Mouse (Mus musculus) hindbrain, postnatal 0 days (tissue): ENCODE results near the gene Snx33. TPM values are rescaled to one million over a fixed set of nuclear protein-coding genes. Genes with fewer than 3 reads are reported as not detected.

Experiments used
- ATAC-seq: fragments of 200-750 bp; cut with Nextera tagmentation; 2 replicates; pipeline ENCODE4 v1.8.0; 2017; ENCODE audit warnings: mild to moderate bottlenecking, moderate TSS enrichment, moderate library complexity
- DNase-seq: peaks from one replicate; pipeline ENCODE4 v3.0.0-alpha.2; 2015; ENCODE audit warnings: low spot score
- H3K27ac ChIP-seq: fragments of 300-500 bp; sonication (generic); 2 replicates; pipeline ENCODE4 v1.5.1; 2014; ENCODE audit warnings: mild to moderate bottlenecking
- H3K27me3 ChIP-seq: fragments of 300-500 bp; sonication (generic); 2 replicates; pipeline ENCODE4 v1.6.1; 2014; ENCODE audit warnings: low read length, mixed read lengths; ENCODE audit not compliant: insufficient read depth
- H3K36me3 ChIP-seq: fragments of 300-500 bp; sonication (generic); 2 replicates; pipeline ENCODE4 v1.6.1; 2014; ENCODE audit warnings: low read length, mixed read lengths; ENCODE audit not compliant: insufficient read depth
- H3K4me1 ChIP-seq: fragments of 300-500 bp; sonication (generic); 2 replicates; pipeline ENCODE4 v1.6.1; 2014; ENCODE audit warnings: antibody characterized with exemption, low read length, mixed read lengths; ENCODE audit not compliant: insufficient read depth
- H3K4me2 ChIP-seq: fragments of 300-500 bp; sonication (generic); 2 replicates; pipeline ENCODE4 v1.6.1; 2014; ENCODE audit warnings: low read depth, mild to moderate bottlenecking, low read length, moderate library complexity, mixed read lengths
- H3K4me3 ChIP-seq: fragments of 300-500 bp; sonication (generic); 2 replicates; pipeline ENCODE4 v1.5.1; 2014; ENCODE audit warnings: low read length
- H3K9ac ChIP-seq: fragments of 300-500 bp; sonication (generic); replicated peaks from 2 replicates; pipeline ENCODE4 v1.6.1; 2014; ENCODE audit warnings: mild to moderate bottlenecking, low read length, moderate library complexity, mixed read lengths
- H3K9me3 ChIP-seq: fragments of 300-500 bp; sonication (generic); 2 replicates; pipeline ENCODE4 v1.6.1; 2016; ENCODE audit warnings: low read length, mixed read lengths
- CTCF ChIP-seq: IDR thresholded peaks from 2 replicates; pipeline ENCODE4 v1.5.1; 2016; ENCODE audit warnings: antibody characterized with exemption, control low read depth, low read depth
- WGBS: fragments of 180-500 bp; shearing (Covaris S2); extraction: QIAGEN DNeasy Blood & Tissue Kit; methylation state at CpG from one replicate; pipeline ENCODE4 v1.1.7; 2014; 5-methylcytosine and 5-hydroxymethylcytosine counted together
- polyA plus RNA-seq: library from polyadenylated mRNA; unstranded; fragments of >200 nt; fragmentation: Nextera tagmentation; extraction: Ambion mirVana; gene quantifications from 2 replicates; pipeline ENCODE4 v1.2.1, GENCODE M21; 2015
- total RNA-seq: library from RNA; depleted of rRNA; stranded (reverse); fragments of >200 nt; gene quantifications from 2 replicates; pipeline ENCODE4 v1.2.3, GENCODE M21; 2014

The Snx33 gene
- total and polyA plus RNA-seq, 2 experiments from 2014 or later: 2.4 to 6.7 TPM

- H3K9ac ChIP-seq: peak overlapping the region; percentile 61; the same call in 1 of the 2 replicates
- H3K9me3 ChIP-seq: no peaks in the 10 kb centered on the region
These were observed 10.2 kb upstream of the Snx33 start for GRCm38 (mm10) chr9:56938374-56938773.

DNA sequence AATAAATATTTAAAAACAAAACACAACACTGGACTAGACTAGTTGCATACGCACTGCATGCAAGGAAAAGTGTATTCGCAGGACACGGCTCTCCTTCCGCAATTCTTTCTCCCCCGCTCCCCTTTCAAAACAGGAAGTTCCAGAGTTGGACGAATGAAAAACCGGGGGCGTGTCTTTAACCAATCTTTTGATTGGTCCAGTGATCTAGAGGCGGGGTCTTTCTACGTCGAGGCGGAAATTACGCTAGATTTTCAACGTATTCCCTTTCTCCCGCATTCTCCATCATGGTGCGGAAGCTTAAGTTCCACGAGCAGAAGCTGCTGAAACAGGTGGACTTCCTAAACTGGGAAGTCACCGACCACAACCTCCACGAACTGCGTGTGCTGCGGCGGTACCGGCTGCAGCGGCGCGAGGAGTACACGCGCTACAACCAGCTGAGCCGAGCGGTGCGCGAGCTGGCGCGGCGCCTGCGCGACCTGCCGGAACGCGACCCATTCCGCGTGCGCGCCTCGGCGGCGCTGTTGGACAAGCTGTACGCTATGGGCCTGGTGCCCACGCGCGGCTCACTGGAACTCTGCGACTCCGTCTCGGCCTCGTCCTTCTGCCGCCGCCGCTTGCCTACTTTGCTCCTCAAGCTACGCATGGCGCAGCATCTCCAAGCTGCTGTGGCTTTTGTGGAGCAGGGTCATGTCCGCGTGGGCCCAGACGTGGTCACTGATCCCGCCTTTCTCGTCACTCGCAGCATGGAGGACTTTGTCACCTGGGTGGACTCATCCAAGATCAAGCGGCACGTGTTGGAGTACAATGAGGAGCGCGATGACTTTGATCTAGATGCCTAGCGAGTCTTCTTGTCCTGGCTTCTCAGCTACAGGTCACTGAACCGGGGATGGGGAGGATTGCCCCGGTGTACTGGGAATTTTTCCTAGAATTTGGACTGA lies 9.3 kb upstream of the Snx33 start, which contains the start of gene Imp3:
Gene Imp3, plus strand, starts transcription at position 253 of the 938 bp plus-strand sequence.
- Histone ChIP-seq H3K9ac (peak within 1 kb of the TSS; percentile 61), H3K4me1 (peaks cover 8% of the 10 kb centered on the region), H3K27ac (peak within 1 kb of the TSS; percentile 90), H3K4me3 (peak within 1 kb of the TSS; percentile 76), H3K36me3 (no peaks in the 10 kb centered on the region), H3K4me2 (peak within 1 kb of the TSS; percentile 64), H3K9me3 (no peaks in the 10 kb centered on the region), H3K27me3 (no peaks in the 10 kb centered on the region)
- WGBS: under 1% methylated on average over 73 of the region's 73 CpGs
- DNase-seq (peak; percentile 98), ATAC-seq (peak; percentile 96)
- TF ChIP-seq CTCF: peak; percentile 42

More at GRCm38 (mm10) chr9:56938374-56938773, 10.2 kb upstream of the Snx33 start:
- no peaks in the 10 kb centered on the region for H3K27me3 ChIP-seq
- H3K4me3 ChIP-seq: peak overlapping the region; percentile 76
- TF ChIP-seq CTCF: no peak
- ATAC-seq (no peak), DNase-seq (peak; percentile 42)
- peaks cover 8% of the 10 kb centered on the region for H3K4me1 ChIP-seq
- 6% methylated on average over 7 of the region's 7 CpGs for WGBS
- H3K27ac ChIP-seq: peak overlapping the region; percentile 90; the same call in 1 of the 2 replicates
- H3K36me3 ChIP-seq: no peaks in the 10 kb centered on the region
- peak overlapping the region; percentile 64 for H3K4me2 ChIP-seq

GRCm38 (mm10) chr9:56936861-56937222 lies 8.7 kb upstream of the Snx33 start:
- Histone ChIP-seq H3K9ac (no peak overlapping the region), H3K36me3 (no peaks in the 10 kb centered on the region), H3K4me1 (peaks cover 8% of the 10 kb centered on the region), H3K9me3 (no peaks in the 10 kb centered on the region), H3K27me3 (no peaks in the 10 kb centered on the region), H3K4me2 (peak overlapping the region; percentile 64), H3K4me3 (peak overlapping the region; percentile 76), H3K27ac (0 out of 2 replicates have a peak overlapping the region, but pooled peaks have one; percentile 90)
- ATAC-seq: no peak
- no peak for TF ChIP-seq CTCF
- DNase-seq: no peak
- WGBS: 14% methylated on average over 6 of the region's 6 CpGs

- no peak overlapping the region for H3K4me2 ChIP-seq
- WGBS: 87% methylated on average over 1 of the region's 1 CpGs
- no peak for ATAC-seq
- no peaks in the 10 kb centered on the region for H3K27me3 ChIP-seq
- H3K36me3 ChIP-seq: no peaks in the 10 kb centered on the region
- no peaks in the 10 kb centered on the region; the same call in 1 of the 2 replicates for H3K4me1 ChIP-seq
- no peak overlapping the region for H3K9ac ChIP-seq
- no peak overlapping the region for H3K4me3 ChIP-seq
- no peak overlapping the region for H3K27ac ChIP-seq
- DNase-seq: no peak
- no peak for TF ChIP-seq CTCF
- no peaks in the 10 kb centered on the region for H3K9me3 ChIP-seq
These were observed 2.4 kb upstream of the Snx33 start for GRCm38 (mm10) chr9:56930556-56930955.

- no peak overlapping the region for H3K4me2 ChIP-seq
- no peak overlapping the region for H3K4me3 ChIP-seq
- WGBS: 69% methylated on average over 4 of the region's 4 CpGs
- ATAC-seq (no peak), DNase-seq (no peak)
- no peak overlapping the region for H3K27ac ChIP-seq
- no peaks in the 10 kb centered on the region for H3K36me3 ChIP-seq
- no peaks in the 10 kb centered on the region; the same call in 1 of the 2 replicates for H3K4me1 ChIP-seq
- H3K9ac ChIP-seq: no peak overlapping the region
- TF ChIP-seq CTCF: no peak
- no peaks in the 10 kb centered on the region for H3K9me3 ChIP-seq
- H3K27me3 ChIP-seq: no peaks in the 10 kb centered on the region
These were observed 1.3 kb upstream of the Snx33 start for GRCm38 (mm10) chr9:56929496-56929895.

GRCm38 (mm10) chr9:56927191-56928012 lies 769 bp downstream of the Snx33 start:
- WGBS: 2% methylated on average over 35 of the region's 35 CpGs
- Histone ChIP-seq H3K9me3 (no peaks in the 10 kb centered on the region), H3K9ac (peak overlapping the region; percentile 52), H3K4me1 (no peaks in the 10 kb centered on the region; the same call in none of the 2 replicates), H3K4me2 (peak overlapping the region; percentile 85), H3K36me3 (no peaks in the 10 kb centered on the region), H3K27me3 (no peaks in the 10 kb centered on the region), H3K4me3 (peak overlapping the region; percentile 59), H3K27ac (peak overlapping the region; percentile 82)
- TF ChIP-seq CTCF: no peak
- DNase-seq (peak; percentile 30), ATAC-seq (peak; percentile 28; the same call in 1 of the 2 replicates)
